Mouse (Mus musculus): Measurements from ENCODE around the gene Gm49405. TPM values are rescaled to one million over a fixed set of nuclear protein-coding genes. Genes with fewer than 3 reads are reported as not detected.
"Not testable (repeated sequence)": the region's sequence is repeated elsewhere in the genome, so short reads cannot be mapped to it uniquely, and the experiment has no call there.

The Gm49405 gene
- total and polyA plus RNA-seq, 3 experiments, result 3.6 to 5.7 TPM; not detected in 1

GRCm38 (mm10) chr19:4033742-4034141 lies 33.3 kb downstream of the Gm49405 start:
- no peaks in the 10 kb centered on the region for H3K9me3 ChIP-seq (replicated peaks; ENCODE audit: insufficient read depth, low read length)
- no peak for DNase-seq (ENCODE audit: low read depth, low spot score)
- no peak overlapping the region for H3K4me3 ChIP-seq (ENCODE audit: control insufficient read depth in 1 of 2, insufficient read depth in 1 of 2, low read depth in 2 of 2, low read length in 2 of 2)
- H3K27ac ChIP-seq (ENCODE audit: control insufficient read depth, low read depth, low read length), result no peak overlapping the region
- TF ChIP-seq BHLHE40 (IDR thresholded peaks at IDR 0.05; ENCODE audit: borderline replicate concordance, low read depth, low read length) (no peak), KAT2A (conservative IDR thresholded peaks at IDR 0.05; ENCODE audit: low read depth, low read length) (no peak), RAD21 (IDR thresholded peaks at IDR 0.05; ENCODE audit: low read depth, low read length) (no peak), ZNF384 (IDR thresholded peaks at IDR 0.05; ENCODE audit: low read depth, low read length) (no peak), TBP (IDR thresholded peaks at IDR 0.05; ENCODE audit: low read depth, low read length) (no peak), SIN3A (IDR thresholded peaks at IDR 0.05; ENCODE audit: low read length) (no peak), NRF1 (IDR thresholded peaks at IDR 0.05; ENCODE audit: insufficient read depth, low read depth, low read length, poor library complexity, severe bottlenecking) (no peak), USF2 (IDR thresholded peaks at IDR 0.05; ENCODE audit: borderline replicate concordance in 1 of 2, insufficient read depth in 1 of 2, low read depth in 1 of 2, low read length in 2 of 2) (no peak), GATA1 (IDR thresholded peaks at IDR 0.05; ENCODE audit: low read depth, low read length) (no peak), MYC (IDR thresholded peaks at IDR 0.05; ENCODE audit: low read depth, low read length) (no peak), GABPA (IDR thresholded peaks at IDR 0.05; ENCODE audit: low read depth, low read length) (no peak), SMC3 (IDR thresholded peaks at IDR 0.05; ENCODE audit: low read depth, low read length) (no peak), MXI1 (IDR thresholded peaks at IDR 0.05; ENCODE audit: low read depth, low read length) (no peak)
- H3K9ac ChIP-seq (ENCODE audit: control insufficient read depth, low read depth, low read length, poor library complexity, severe bottlenecking), result no peak overlapping the region
- H3K36me3 ChIP-seq (ENCODE audit: control insufficient read depth in 1 of 2, insufficient read depth in 2 of 2, low read length in 2 of 2), result peaks cover 0 to 5% of the 10 kb centered on the region in 2 experiments; a peak in 2 of 4 replicates
- no peaks in the 10 kb centered on the region for H3K27me3 ChIP-seq (ENCODE audit: control insufficient read depth in 1 of 2, insufficient read depth in 2 of 2, low read length in 2 of 2)
- H3K79me2 ChIP-seq (ENCODE audit: control insufficient read depth, insufficient read depth, low read length, poor library complexity), result peaks cover 4% of the 10 kb centered on the region
- peaks cover 0 to 8% of the 10 kb centered on the region in 2 experiments; a peak in 2 of 4 replicates for H3K4me1 ChIP-seq (ENCODE audit: control insufficient read depth in 1 of 2, insufficient read depth in 2 of 2, low read length in 2 of 2)

DNA sequence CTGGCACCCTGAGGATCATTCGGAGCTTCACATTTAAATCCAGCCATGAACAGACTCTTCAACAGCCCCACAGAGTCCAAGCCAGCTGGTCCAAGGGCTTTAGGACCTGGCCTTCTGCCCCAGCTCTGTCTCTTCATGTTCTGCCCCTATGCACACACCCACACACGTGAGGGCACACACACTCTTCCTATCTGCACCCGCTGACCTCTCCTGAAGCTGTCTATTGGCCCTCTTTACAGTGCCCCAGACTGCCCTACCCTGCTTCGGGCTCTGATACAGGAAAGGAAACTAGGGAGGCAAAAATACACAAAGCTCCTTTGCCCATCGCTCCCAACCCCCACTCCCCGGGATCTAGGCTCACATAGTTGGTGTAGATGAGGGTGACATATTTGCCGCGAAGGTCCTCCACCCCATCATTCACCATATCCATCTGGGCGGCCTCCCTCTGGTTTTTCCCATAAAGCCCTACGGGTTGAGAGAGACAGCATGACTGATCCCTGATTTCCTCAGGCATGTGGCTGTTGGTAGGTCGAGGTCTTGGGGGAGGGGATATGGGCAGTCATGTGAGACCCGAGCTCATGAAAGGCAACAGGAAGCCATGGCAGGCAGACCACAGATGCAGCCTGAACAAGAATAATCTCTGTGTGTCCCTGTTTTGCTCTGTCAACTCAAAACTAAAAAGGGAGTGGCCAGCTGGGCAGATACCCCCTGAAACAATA lies 36.1 kb downstream of the Gm49405 start:
- peaks cover 4% of the 10 kb centered on the region for H3K79me2 ChIP-seq (ENCODE audit: control insufficient read depth, insufficient read depth, low read length, poor library complexity)
- TF ChIP-seq SMC3 (IDR thresholded peaks at IDR 0.05; ENCODE audit: low read depth, low read length), result no peak
- no peak for TF ChIP-seq GABPA (IDR thresholded peaks at IDR 0.05; ENCODE audit: low read depth, low read length)
- no peak for TF ChIP-seq RCOR1 (IDR thresholded peaks at IDR 0.05; ENCODE audit: low read depth, low read length)
- no peak for TF ChIP-seq ZC3H11A (IDR thresholded peaks at IDR 0.05; ENCODE audit: low read depth, low read length)
- no peak for TF ChIP-seq ELF1 (IDR thresholded peaks at IDR 0.05; ENCODE audit: low read depth, low read length)
- TF ChIP-seq POLR2A (IDR thresholded peaks at IDR 0.05; ENCODE audit: control insufficient read depth in 1 of 2, insufficient read depth in 1 of 2, low read depth in 1 of 2, low read length in 2 of 2, poor library complexity in 1 of 2), result no peak
- TF ChIP-seq ZNF384 (IDR thresholded peaks at IDR 0.05; ENCODE audit: low read depth, low read length), result no peak
- no peak for TF ChIP-seq NRF1 (IDR thresholded peaks at IDR 0.05; ENCODE audit: insufficient read depth, low read depth, low read length, poor library complexity, severe bottlenecking)
- no peak for TF ChIP-seq SIN3A (IDR thresholded peaks at IDR 0.05; ENCODE audit: low read length)
- DNase-seq (ENCODE audit: low read depth, low spot score), result no peak
- H3K9ac ChIP-seq (ENCODE audit: control insufficient read depth, low read depth, low read length, poor library complexity, severe bottlenecking), result no peak overlapping the region
- H3K27me3 ChIP-seq (ENCODE audit: control insufficient read depth in 1 of 2, insufficient read depth in 2 of 2, low read length in 2 of 2), result no peaks in the 10 kb centered on the region
- H3K27ac ChIP-seq (ENCODE audit: control insufficient read depth, low read depth, low read length), result no peak overlapping the region
- no peak overlapping the region for H3K4me3 ChIP-seq (ENCODE audit: control insufficient read depth in 1 of 2, insufficient read depth in 1 of 2, low read depth in 2 of 2, low read length in 2 of 2)
- peaks cover 0 to 8% of the 10 kb centered on the region in 2 experiments; a peak in 2 of 4 replicates for H3K4me1 ChIP-seq (ENCODE audit: control insufficient read depth in 1 of 2, insufficient read depth in 2 of 2, low read length in 2 of 2)
- H3K36me3 ChIP-seq (ENCODE audit: control insufficient read depth in 1 of 2, insufficient read depth in 2 of 2, low read length in 2 of 2), result peaks cover 0 to 5% of the 10 kb centered on the region in 2 experiments; a peak in 2 of 4 replicates
- no peaks in the 10 kb centered on the region for H3K9me3 ChIP-seq (replicated peaks; ENCODE audit: insufficient read depth, low read length)

GRCm38 (mm10) chr19:4037154-4037787 lies 36.8 kb downstream of the Gm49405 start:
- H3K79me2 ChIP-seq (ENCODE audit: control insufficient read depth, insufficient read depth, low read length, poor library complexity); H3K9me3 ChIP-seq (replicated peaks; ENCODE audit: insufficient read depth, low read length); DNase-seq (ENCODE audit: low read depth, low spot score); H3K36me3 ChIP-seq (ENCODE audit: control insufficient read depth in 1 of 2, insufficient read depth in 2 of 2, low read length in 2 of 2); H3K4me1 ChIP-seq (ENCODE audit: control insufficient read depth in 1 of 2, insufficient read depth in 2 of 2, low read length in 2 of 2); H3K27me3 ChIP-seq (ENCODE audit: control insufficient read depth in 1 of 2, insufficient read depth in 2 of 2, low read length in 2 of 2); H3K27ac ChIP-seq (ENCODE audit: control insufficient read depth, low read depth, low read length): not testable (repeated sequence)
- peak overlapping the region; percentile 84 for H3K9ac ChIP-seq (ENCODE audit: control insufficient read depth, low read depth, low read length, poor library complexity, severe bottlenecking)
- peak overlapping the region; percentile 77 to 94 for H3K4me3 ChIP-seq (ENCODE audit: control insufficient read depth in 1 of 2, insufficient read depth in 1 of 2, low read depth in 2 of 2, low read length in 2 of 2)

All from MEL (cell line).